Mouse (Mus musculus) thymus, postnatal 10 days (tissue): ENCODE results near the gene Pnpla2.

Experiments
- DNase-seq, 2 experiments: peaks; one replicate each; pipeline ENCODE4 v3.0.0; 2021; ENCODE audit warnings: low spot score in 2 of 2

Gene Pnpla2

DNA sequence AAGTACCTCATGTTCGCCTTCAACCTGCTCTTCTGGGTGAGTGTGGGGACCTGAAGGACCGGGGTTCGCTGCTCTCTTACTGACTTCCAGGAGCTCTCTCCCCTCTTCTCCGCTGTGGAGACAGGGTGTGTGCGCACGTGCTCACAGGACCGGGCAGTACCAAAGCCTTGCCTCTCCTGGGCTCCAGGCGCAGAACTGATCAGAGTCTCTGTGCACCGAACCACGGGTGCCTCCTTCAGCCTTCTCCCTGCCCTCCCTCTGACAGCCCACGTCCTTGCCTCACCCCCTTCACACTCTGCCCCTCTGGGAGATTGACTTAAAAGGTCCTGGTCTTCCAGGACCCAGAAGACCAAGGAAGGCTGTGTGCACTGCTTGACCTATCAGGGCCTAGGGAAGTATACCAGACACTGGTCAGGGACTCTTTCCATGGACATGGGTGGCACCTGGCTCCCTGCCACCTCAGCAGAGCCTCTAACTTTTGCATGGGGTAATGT is 27.6 kb downstream of the Pnpla2 start:
- DNase-seq = no peak

DNA sequence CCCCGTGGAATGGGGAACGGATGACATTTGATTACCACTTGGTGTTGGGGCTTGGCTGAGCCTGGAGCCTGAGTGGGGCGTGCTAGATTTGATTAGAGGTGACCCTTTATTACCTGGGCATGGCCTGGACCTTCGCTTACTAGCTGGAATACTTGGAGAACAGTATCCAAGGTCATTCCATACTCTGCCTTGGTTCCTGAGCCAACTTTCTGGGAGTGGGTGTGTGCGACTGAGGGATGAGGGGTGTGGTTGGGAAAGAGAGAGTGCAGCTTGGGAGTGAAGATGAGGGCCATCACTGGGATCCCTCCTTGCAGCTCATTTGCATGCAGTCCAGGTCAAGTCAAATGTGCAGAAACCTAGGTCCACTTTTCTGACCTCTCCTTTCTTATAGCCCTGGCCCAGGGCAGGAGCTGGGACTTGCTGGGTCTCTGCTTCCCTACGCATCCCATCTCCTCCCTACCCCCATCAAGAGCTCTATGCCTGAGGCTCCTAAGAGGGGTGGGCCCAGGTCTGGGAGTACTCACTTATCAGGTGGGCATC is 28.2 kb downstream of the Pnpla2 start:
- no peak for DNase-seq

DNA sequence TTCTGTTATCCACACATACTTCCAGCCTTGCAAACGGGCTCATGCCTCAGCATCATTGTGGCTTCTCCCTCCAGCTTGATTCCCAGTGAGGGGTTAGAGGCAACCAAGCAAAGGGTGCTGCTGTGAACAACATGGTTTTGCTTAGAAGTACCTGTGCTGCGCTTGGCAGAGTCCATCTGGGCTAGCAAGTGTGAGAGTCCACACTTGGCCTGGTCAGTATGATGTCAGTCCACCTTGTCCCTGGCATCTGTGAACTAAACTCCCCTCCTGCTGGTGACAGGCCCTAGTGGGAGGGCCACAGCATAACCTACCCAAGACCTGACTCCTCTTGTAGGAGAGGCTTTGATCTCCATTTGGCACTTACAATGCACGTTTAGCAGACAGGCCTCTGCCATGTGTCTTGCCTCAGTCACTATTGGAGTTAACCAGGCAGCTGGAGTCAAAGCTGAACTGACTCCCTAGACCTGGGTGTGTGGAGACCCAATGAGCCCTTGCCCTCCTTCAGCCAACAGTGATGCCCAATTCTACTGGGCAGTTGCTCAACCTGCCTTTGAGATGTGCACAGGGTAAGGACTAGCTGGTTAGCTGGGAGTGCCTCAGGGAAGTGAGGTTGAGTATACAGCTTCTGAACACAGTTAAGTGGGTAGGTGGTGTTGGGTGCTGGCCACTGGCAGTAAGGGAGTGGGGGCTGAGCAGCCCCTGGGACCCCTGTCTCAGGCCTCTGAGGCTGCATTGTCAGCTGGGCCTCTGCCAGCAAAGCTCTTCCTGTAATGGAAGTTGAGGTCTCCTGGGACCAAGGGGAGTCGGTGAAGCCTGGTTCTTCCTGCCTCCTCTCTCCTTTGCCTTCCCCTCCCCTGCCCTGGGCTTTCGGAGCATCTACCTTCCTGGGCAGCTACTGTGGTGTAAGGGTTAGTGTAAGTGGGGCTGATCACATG is 29.5 kb downstream of the Pnpla2 start:
- no peak for DNase-seq

DNA sequence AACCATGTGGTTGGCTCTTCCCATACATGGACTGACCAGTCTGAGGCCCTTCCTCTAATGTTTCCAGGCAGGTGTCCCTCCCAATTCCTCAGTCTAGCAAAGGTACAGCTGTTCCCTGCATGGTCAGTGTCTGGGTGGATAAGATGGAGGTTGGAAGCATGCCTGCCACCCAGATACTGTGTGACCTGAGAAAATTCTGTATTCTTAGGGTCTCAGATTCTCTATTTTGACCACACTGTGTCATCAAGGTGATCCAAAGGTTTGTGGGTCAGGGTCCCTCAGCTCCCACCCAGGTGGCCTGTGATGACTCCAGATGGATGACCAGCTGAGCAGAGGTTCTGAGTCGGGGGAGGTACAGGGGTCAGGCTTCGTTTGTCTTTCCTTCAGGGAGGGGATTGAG is 30.2 kb downstream of the Pnpla2 start:
- DNase-seq = no peak

DNA sequence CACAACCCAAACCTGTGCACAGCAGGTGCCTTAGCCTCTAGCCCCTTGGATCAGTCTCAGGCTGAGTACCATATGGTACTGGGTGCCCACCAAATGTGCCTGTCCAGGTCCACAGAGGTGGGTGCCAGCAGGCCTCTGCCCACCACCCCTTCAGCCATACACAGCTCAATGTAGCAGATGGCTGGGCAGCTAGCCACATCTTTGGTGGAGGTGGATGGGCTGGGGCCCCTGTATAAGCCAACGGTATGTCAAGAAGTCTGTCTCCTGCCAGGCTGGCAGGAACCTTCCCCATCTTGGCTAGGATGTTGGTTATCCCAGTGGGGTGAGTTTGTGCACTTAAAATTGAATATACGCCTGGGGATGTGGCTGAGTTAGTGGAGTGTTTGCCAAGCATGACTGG is 30.6 kb downstream of the Pnpla2 start:
- DNase-seq = no peak

DNA sequence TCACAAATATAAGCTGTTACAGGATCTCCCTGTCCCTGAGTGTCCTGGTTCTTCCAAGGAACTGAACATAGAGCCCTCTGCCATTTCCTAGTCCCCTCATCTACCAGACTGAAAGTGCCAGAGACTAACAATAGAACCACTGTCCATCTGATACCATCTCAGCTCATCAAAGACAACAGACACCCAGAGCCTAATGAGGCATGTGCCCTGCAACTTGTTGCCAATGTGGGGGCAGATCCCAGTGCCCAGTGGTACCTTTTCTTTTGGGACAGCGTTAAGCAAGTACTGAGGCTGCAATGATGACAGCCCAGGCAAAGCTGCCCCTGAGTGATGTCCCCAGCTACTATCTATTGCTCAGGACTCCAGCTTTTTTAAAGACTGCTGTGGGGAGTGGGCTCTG is 31.2 kb downstream of the Pnpla2 start:
- DNase-seq = no peak

DNA sequence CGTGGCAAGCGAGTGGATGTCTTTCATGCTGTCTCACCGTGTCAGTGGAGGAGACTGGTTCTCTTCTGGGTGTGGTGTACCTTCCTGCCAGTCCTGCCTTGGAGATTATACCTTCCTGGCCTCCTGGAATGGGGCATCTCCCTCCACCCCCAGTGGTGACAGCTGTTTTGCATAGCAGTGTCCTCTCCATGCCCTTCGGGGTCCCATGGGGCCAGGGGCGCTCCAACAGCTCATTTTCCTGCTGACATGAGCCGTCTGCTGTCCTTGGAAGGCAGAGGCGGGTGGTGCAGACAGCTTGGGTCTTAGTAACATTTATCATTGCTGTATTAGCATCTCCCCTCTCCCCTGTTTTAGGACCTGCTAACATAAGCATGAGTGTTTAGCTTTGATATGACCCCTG is 32.1 kb downstream of the Pnpla2 start:
- DNase-seq = no peak

DNA sequence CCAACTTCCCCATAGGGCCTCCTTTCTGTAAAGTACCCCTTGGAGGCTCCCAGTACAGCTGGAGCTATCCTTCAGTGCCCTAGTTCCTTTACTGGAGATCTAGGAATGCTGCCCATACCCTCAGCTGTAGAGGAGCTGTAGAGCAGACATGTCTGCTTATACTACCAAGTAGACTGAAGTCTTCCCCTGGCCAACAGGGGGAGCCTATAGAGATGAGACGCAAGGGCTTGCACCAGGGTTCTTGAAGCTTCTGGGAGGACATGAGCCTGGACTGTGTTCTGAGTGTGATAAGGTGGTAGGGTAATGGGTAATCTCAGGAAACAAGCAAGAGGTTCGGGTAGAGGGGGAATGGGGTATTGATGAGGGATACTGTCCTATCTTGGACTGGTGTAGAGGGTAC is 36.2 kb downstream of the Pnpla2 start:
- DNase-seq = no peak

DNA sequence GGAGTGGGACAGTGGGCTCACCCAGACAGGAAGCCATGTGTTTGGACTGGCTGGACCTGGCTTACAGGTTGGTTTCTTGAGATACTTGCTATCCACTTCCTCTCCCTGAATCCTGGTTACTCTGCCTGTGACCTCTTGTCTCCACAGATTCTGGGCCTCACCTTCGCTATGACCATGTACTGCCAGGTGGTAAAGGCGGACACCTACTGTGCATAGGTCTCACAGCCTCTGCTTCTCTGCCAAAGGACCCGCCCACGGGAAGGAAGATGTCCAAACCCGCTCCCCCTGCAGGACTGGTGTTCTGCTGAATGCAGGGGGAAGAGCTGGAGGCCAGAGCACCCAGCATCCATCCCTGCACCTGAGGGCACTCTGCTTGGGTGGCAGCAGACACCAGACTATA is 37.7 kb downstream of the Pnpla2 start:
- DNase-seq = no peak

DNA sequence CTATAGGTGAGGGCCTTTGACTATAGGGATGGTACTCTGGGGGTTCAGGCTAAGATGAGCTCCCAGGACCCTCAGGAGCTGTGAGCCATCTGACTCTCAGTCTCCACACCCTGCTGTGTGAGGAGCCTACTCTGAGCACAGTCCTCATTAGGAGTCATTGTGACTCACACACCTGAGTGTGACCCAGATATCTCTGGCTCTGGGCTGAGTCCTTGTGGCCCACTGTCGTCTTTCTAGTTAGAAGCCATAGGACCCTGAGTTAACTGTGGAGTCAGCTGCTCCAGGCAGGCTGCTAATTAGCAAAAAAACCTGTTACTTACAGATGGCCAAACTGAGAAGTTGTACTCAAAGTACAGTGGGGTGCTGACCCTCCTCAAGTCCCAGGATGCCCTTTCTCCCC is 38.7 kb downstream of the Pnpla2 start:
- no peak for DNase-seq

DNA sequence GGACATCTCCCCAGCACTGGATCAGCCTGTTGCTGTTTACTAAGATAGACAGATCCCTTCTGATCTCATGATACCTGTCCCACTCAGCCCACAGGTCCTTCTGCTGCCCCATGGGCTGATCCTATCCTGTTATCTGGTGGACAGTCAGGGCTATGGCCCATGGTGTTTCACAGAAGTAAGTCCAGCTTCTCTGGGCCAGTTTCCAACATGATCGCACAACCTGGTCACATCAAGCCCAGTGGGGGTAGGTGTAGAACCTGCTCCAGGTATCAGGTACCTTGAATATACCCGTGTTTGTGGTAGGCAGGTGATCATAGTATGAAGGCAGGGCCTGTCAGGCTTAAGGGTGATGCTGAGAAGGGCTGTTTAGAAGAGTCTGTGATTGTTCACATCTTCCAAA is 40.4 kb downstream of the Pnpla2 start:
- DNase-seq = no peak

DNA sequence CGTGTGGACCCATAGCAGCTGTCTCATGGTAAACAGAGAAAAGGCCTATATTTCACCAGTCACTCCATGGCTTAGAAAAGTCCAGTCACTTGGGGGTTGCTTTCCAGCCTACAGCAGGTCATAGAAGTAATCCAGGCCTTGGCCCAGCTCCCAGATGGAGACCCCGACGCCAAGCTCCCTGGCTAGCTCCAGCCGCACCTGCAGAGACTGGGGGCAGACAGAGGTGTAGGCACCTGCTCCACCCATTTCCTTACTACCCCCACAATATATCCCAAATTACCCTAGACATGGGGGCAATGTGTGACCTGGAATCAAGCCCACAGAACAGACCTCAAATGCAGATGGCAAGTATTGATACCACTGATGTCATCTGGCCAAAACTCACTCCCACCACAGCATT is 40.9 kb downstream of the Pnpla2 start:
- DNase-seq = no peak

DNA sequence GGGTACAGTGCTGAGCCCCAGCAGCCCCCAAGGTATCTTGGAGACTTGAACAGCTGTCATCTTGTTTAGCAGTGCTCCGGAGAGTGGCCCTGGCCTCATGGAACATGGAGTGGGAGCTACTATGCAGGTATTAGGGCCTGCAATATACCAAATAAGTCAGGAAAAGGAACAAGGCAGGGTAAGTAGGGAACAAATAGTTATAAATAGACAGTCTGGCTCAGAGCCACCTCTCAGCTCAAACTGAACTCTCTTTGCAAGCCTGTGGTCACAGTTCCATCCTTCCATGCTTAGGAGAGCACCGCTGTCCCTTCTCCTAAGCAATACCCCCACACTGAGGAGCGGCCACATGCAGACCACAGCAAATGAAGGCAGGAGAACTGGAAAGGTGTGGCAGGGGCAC is 42.6 kb downstream of the Pnpla2 start:
- DNase-seq = no peak

DNA sequence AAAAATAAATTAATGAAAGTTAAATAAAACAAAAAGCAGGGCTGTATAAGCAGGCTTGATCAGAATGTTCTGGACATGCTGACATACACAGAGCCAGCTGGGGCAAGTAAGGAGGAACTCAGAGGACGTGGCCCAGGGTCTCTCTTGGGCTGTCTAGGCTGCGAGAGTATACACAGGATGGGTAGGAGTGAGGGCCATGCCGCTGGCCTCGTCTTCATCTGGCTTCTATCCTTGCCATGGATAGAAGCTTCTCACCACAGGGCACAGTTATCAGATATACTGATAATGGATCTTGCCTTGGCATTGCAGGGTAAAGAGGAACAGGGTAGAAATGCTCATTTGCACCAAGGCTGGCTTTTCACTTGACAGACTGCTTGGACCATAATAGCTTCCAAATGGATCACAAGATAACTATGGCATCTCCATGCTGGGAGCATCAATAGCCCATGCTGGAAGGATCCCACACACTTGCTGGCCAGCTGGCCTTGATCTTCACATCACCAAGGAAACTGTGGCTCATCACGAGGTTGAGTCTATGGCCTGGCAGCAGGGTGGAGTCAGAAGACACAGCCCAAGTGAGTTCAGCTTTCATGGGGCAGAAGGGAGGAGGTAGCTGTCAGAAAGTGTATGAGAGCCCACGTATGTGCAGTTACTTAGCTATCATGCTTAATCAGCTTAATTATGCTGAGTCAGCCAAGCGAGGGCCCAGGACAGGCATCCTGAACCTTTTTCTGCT is 47.0 kb downstream of the Pnpla2 start:
- no peak for DNase-seq

DNA sequence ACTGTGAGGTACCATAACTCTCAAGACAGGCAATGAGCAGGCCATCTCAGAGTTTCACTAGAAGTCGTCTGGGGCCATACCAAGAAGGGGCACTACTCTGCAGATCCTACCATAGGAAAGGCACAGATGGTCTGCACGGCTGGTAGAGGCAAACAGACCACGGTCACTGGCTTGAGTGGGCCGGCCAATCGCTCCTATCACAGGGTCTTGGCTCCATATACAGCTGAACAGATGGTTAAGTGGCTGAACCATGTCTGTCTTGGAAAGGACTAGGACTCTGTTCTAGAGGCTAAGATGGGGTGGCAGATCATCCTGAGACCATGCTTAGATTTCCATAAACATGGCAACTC is 47.5 kb downstream of the Pnpla2 start:
- no peak for DNase-seq

DNA sequence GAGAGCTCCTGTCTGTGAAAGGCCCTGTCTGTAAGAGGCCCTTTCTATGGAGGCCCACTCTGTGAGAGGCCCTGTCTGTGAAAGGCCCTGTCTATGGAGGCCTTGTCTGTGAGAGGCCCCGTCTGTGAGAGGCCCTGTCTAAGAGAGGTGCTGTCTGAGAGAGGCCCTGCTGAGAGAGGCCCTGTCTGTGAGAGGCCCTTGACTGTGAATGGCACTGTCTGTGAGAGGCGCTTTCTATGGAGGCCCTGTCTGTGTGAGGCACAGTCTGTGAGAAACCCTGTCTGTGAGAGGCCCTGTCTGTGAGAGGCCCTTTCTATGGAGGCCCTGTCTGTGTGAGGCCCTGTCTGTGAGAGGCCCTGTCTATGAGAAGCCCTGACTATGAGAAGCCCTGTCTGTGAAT is 51.3 kb downstream of the Pnpla2 start:
- DNase-seq = no peak

DNA sequence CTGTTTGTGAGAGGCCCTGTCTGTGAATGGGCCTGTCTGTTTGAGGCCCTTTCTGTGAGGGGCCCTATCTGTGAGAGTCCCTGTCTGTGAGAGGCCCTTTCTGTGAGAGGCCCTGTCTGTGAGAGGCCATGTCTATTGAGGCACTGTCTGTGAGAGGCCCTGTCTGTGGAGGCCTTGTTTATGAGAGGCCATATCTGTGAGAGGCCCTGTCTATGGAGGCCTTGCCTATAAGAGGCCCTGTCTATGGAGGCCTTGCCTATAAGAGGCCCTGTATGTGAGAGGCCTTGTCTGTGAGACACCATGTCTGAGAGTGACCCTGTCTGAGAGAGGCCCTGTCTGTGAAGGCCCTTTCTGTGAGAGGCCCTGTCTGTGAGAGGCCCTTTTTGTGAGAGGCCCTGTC is 53.2 kb downstream of the Pnpla2 start:
- DNase-seq = no peak

DNA sequence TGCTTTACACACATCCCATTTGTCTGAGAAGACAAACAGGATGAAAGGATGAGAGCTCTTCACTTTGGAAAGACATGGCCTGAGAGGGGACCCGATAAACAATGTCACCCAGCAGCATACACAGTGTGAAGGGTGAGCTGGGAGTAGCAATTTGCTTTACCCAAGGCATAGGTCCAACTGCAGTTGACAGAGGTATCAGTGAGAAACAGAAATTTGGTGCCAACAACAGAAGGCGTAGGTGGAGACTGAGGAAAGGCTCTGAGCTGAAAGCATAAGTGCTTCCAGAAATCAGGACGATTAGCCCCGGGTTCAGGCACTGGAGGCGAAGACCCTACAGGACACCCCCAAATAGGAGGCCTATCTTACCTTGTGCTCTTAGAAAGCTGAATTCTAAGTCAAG is 55.2 kb downstream of the Pnpla2 start:
- no peak for DNase-seq
